27 mouse cellular contexts compared by ENCODE assay signal in the genomic region with DNA sequence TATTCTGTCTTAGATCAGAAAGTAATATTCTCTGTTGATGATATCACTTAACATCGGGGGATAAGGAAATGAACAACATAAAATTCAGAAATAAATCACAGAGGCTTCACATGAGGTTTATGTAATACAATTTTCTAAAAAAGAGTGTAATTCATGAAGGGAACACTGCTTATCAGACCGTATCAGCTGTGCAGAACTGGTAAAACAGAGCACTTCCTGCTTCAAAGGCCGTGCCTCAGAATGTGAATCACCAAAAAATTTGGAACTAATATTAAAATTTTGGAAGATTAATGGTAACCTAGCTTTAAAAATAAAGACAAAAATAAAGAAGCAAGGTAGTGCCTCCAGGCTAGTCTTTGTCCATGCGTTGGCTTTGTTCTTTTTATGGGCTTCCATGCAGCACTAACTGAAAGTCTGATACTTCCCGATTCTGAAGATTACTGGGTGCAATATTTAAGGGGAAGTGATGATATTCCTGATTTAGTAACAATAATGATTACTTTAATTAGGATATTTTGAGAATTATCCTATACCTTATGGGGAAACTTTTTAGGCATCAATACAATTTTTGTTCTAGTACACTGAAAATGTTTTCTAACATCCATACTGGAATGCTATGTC.
DNase-seq lines count a peak whose midpoint lies in the region; ATAC-seq and TF ChIP-seq lines count a peak whose summit lies in the region.
"Had no signal": no experiment of that assay in that cellular context is flagged by ENCODE, and none has a peak within 500 bp of the region (broad histone marks: within the 10 kb centered on the region; RNA-seq: fewer than 3 reads in every experiment).

No protein-coding gene starts in this region.

- no peak for DNase-seq in G1E (ENCODE audit: low spot score)
- DNase-seq in limb, embryonic 10.5 days (ENCODE audit: low spot score) = no peak
- no peak for DNase-seq in thymus, postnatal 14 days
- DNase-seq in urinary bladder, postnatal 36 days (ENCODE audit: low spot score in 2 of 2) = no peak
- no peak for DNase-seq in spleen, postnatal 14 days (ENCODE audit: low spot score in 2 of 2)
- DNase-seq: adrenal gland, adult 2 months; adrenal gland, postnatal 14 days; cerebellum, adult 11 months; cerebellum, adult 2 months; cerebellum, adult 9-11 months; cerebellum, postnatal 25 days; embryo, embryonic 11 days; gastrocnemius, postnatal 10 days; gastrocnemius, postnatal 36 days; heart, adult 11 months; heart, postnatal 36 days had no signal

- no peak for TF ChIP-seq CTCF in G1E (IDR thresholded peaks at IDR 0.05; ENCODE audit: low read depth, low read length)

- WGBS in limb, embryonic 10.5 days = 88% methylated on average over 5 of the region's 5 CpGs

- peak; percentile 31; the same call in 1 of the 2 replicates for ATAC-seq in G1E (ENCODE audit: extremely low read depth, insufficient number of reproducible peaks, low FRiP score, poor library complexity, severe bottlenecking)
- peak; percentile 82 for ATAC-seq in common myeloid progenitor, adult 5-6 weeks (replicated peaks; ENCODE audit: low read depth, poor library complexity, severe bottlenecking)
- peak; percentile 56 for ATAC-seq in megakaryocyte, adult 5-6 weeks (ENCODE audit: poor library complexity, severe bottlenecking)
- ATAC-seq: CD4-positive, CD25-positive, alpha-beta regulatory T cell, adult 4 months; forebrain, embryonic 15.5 days; hindbrain, postnatal 0 days; inflammation-experienced regulatory T-cells, adult 6 months had no signal

- no peak overlapping the region for H3K4me3 ChIP-seq in G1E (ENCODE audit: low read depth, low read length)
- H3K4me3 ChIP-seq in limb, embryonic 10.5 days = no peak overlapping the region
- H3K4me3 ChIP-seq: embryonic facial prominence, embryonic 10.5 days; embryonic facial prominence, embryonic 13.5 days; erythroblast, embryonic 14.5 days; forebrain, embryonic 12.5 days; forebrain, embryonic 15.5 days had no signal

- H3K36me3 ChIP-seq in G1E (replicated peaks) = no peaks in the 10 kb centered on the region
- H3K36me3 ChIP-seq in limb, embryonic 10.5 days = no peaks in the 10 kb centered on the region
- H3K36me3 ChIP-seq: embryonic facial prominence, embryonic 10.5 days; embryonic facial prominence, embryonic 13.5 days; forebrain, embryonic 12.5 days; forebrain, embryonic 15.5 days had no signal

- H3K9me3 ChIP-seq in G1E (replicated peaks) = no peaks in the 10 kb centered on the region
- no peaks in the 10 kb centered on the region for H3K9me3 ChIP-seq in limb, embryonic 10.5 days (replicated peaks)
- H3K9me3 ChIP-seq: embryonic facial prominence, embryonic 10.5 days; embryonic facial prominence, embryonic 13.5 days; forebrain, embryonic 12.5 days; forebrain, embryonic 15.5 days had no signal

- no peaks in the 10 kb centered on the region for H3K4me1 ChIP-seq in G1E (ENCODE audit: insufficient read depth, low read depth, low read length)
- no peaks in the 10 kb centered on the region for H3K4me1 ChIP-seq in limb, embryonic 10.5 days
- H3K4me1 ChIP-seq: embryonic facial prominence, embryonic 10.5 days; embryonic facial prominence, embryonic 13.5 days; forebrain, embryonic 12.5 days; forebrain, embryonic 15.5 days had no signal

- H3K27me3 ChIP-seq in G1E (ENCODE audit: insufficient read depth, low read length) = no peaks in the 10 kb centered on the region
- H3K27me3 ChIP-seq in limb, embryonic 10.5 days (ENCODE audit: low read depth, poor library complexity, severe bottlenecking) = no peaks in the 10 kb centered on the region
- H3K27me3 ChIP-seq: embryonic facial prominence, embryonic 13.5 days; forebrain, embryonic 12.5 days; forebrain, embryonic 15.5 days had no signal

- H3K27ac ChIP-seq in limb, embryonic 10.5 days = no peak overlapping the region
- H3K27ac ChIP-seq: embryonic facial prominence, embryonic 10.5 days; embryonic facial prominence, embryonic 13.5 days; forebrain, embryonic 12.5 days; forebrain, embryonic 15.5 days; hindbrain, embryonic 14.5 days; hindbrain, postnatal 0 days had no signal

Comparison
In these comparisons a context has a peak if more than half of its experiments do, and no peak if none do; other contexts are left out.
1. ATAC-seq: peak in every context shown above with its lines; median percentile 82 in common myeloid progenitor, adult 5-6 weeks; 56 in megakaryocyte, adult 5-6 weeks; 31 in G1E.